Mouse (Mus musculus) E14TG2a.4 (cell line): ENCODE measurements around the gene Bex3.

ENCODE experiments used
- CTCF ChIP-seq: conservative IDR thresholded peaks from 2 replicates; pipeline ENCODE4 v1.5.1; 2014; ENCODE audit warnings: low read length
- NANOG ChIP-seq: IDR thresholded peaks from 2 replicates; pipeline ENCODE4 v1.6.1; 2014; ENCODE audit warnings: borderline replicate concordance, low read length, mixed read lengths

DNA sequence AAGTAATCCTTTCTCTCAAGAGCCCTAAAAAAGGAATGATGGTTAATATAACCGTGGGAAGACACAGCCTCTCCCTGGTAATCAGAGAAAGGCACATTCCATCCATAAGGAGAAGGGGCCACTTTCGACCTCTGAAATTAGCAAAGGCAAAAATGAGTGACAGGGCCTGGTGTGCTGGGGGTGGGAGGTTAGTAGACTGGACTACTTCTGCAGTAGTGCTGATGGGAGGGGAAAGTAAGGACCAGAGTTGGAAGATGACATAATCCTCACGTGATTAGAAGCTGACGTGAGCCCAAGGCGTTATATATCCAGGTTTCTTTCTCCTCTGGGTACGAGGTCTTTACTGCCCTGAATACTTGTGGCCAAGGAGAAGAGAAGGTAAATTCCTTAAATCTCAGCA lies 46.3 kb upstream of the Bex3 start:
- TF ChIP-seq CTCF (no peak), NANOG (no peak)
